Mouse (Mus musculus): ENCODE results near the gene Chd4. TPM values are rescaled to one million over a fixed set of nuclear protein-coding genes. Genes with fewer than 3 reads are reported as not detected.

The Chd4 gene
- polyA plus RNA-seq, 1 experiment from 2014 or later, result 18.2 TPM

- Histone ChIP-seq H3K36me3 (ENCODE audit: control insufficient read depth, insufficient read depth) (peaks cover 39% of the 10 kb centered on the region), H3K27ac (ENCODE audit: low read length) (peak overlapping the region; percentile 85), H3K4me2 (ENCODE audit: low read depth, low read length) (peak overlapping the region; percentile 88), H3K4me3 (ENCODE audit: low read depth, low read length) (peak overlapping the region; percentile 84), H3K27me3 (ENCODE audit: control insufficient read depth, insufficient read depth, low read depth, low read length) (no peaks in the 10 kb centered on the region), H3K4me1 (ENCODE audit: control insufficient read depth, low read depth, low read length) (peaks cover 61% of the 10 kb centered on the region), H3K9ac (ENCODE audit: low read depth, low read length) (peak overlapping the region; percentile 84), H3K9me3 (replicated peaks; ENCODE audit: control insufficient read depth, low read length) (no peaks in the 10 kb centered on the region)
- under 1% methylated on average over 36 of the region's 36 CpGs for WGBS (ENCODE audit: insufficient replicate concordance)
- peak; percentile 84 for ATAC-seq (ENCODE audit: low read depth)
These were observed 69.6 kb downstream of the Chd4 start for GRCm38 (mm10) chr6:125165328-125165891.

- peak within 1 kb of the TSS; percentile 85 for H3K27ac ChIP-seq (ENCODE audit: low read length)
- peak within 1 kb of the TSS; percentile 84 for H3K9ac ChIP-seq (ENCODE audit: low read depth, low read length)
- H3K27me3 ChIP-seq (ENCODE audit: control insufficient read depth, insufficient read depth, low read depth, low read length), result no peaks in the 10 kb centered on the region
- H3K4me2 ChIP-seq (ENCODE audit: low read depth, low read length), result peak within 1 kb of the TSS; percentile 88
- peak; percentile 67 for ATAC-seq (ENCODE audit: low read depth)
- peaks cover 47% of the 10 kb centered on the region for H3K36me3 ChIP-seq (ENCODE audit: control insufficient read depth, insufficient read depth)
- 2% methylated on average over 18 of the region's 18 CpGs for WGBS (ENCODE audit: insufficient replicate concordance)
- peaks cover 53% of the 10 kb centered on the region for H3K4me1 ChIP-seq (ENCODE audit: control insufficient read depth, low read depth, low read length)
- H3K4me3 ChIP-seq (ENCODE audit: low read depth, low read length), result peak within 1 kb of the TSS; percentile 84
- no peaks in the 10 kb centered on the region for H3K9me3 ChIP-seq (replicated peaks; ENCODE audit: control insufficient read depth, low read length)
These were observed 70.4 kb downstream of the Chd4 start, which contains the start of gene Gapdh for GRCm38 (mm10) chr6:125166051-125166751. TSS of gene Gapdh (minus strand) at chr6:125166467.

GRCm38 (mm10) chr6:125166861-125167650 is 71.3 kb downstream of the Chd4 start:
- peaks cover 52% of the 10 kb centered on the region for H3K36me3 ChIP-seq (ENCODE audit: control insufficient read depth, insufficient read depth)
- H3K9ac ChIP-seq (ENCODE audit: low read depth, low read length), result peak overlapping the region; percentile 84; the same call in 1 of the 2 replicates
- ATAC-seq (ENCODE audit: low read depth), result 0 out of 2 replicates have a peak, but pooled peaks have one; percentile 4
- peak overlapping the region; percentile 84 for H3K4me3 ChIP-seq (ENCODE audit: low read depth, low read length)
- H3K4me2 ChIP-seq (ENCODE audit: low read depth, low read length), result peak overlapping the region; percentile 88
- no peaks in the 10 kb centered on the region for H3K9me3 ChIP-seq (replicated peaks; ENCODE audit: control insufficient read depth, low read length)
- H3K4me1 ChIP-seq (ENCODE audit: control insufficient read depth, low read depth, low read length), result peaks cover 45% of the 10 kb centered on the region
- no peaks in the 10 kb centered on the region for H3K27me3 ChIP-seq (ENCODE audit: control insufficient read depth, insufficient read depth, low read depth, low read length)
- WGBS (ENCODE audit: insufficient replicate concordance), result 19% methylated on average over 10 of the region's 10 CpGs
- H3K27ac ChIP-seq (ENCODE audit: low read length), result peak overlapping the region; percentile 72

GRCm38 (mm10) chr6:125168086-125168485 is 72.3 kb downstream of the Chd4 start:
- H3K27me3 ChIP-seq (ENCODE audit: control insufficient read depth, insufficient read depth, low read depth, low read length), result no peaks in the 10 kb centered on the region
- no peak overlapping the region for H3K4me3 ChIP-seq (ENCODE audit: low read depth, low read length)
- no peaks in the 10 kb centered on the region for H3K9me3 ChIP-seq (replicated peaks; ENCODE audit: control insufficient read depth, low read length)
- no peak overlapping the region for H3K4me2 ChIP-seq (ENCODE audit: low read depth, low read length)
- no peak overlapping the region for H3K27ac ChIP-seq (ENCODE audit: low read length)
- peaks cover 44% of the 10 kb centered on the region for H3K4me1 ChIP-seq (ENCODE audit: control insufficient read depth, low read depth, low read length)
- WGBS (ENCODE audit: insufficient replicate concordance), result 89% methylated on average over 14 of the region's 14 CpGs
- H3K36me3 ChIP-seq (ENCODE audit: control insufficient read depth, insufficient read depth), result peaks cover 62% of the 10 kb centered on the region
- no peak overlapping the region for H3K9ac ChIP-seq (ENCODE audit: low read depth, low read length)
- ATAC-seq (ENCODE audit: low read depth), result no peak

GRCm38 (mm10) chr6:125170194-125170593 is 74.4 kb downstream of the Chd4 start:
- Histone ChIP-seq H3K9me3 (replicated peaks; ENCODE audit: control insufficient read depth, low read length) (no peaks in the 10 kb centered on the region), H3K4me3 (ENCODE audit: low read depth, low read length) (no peak overlapping the region), H3K27me3 (ENCODE audit: control insufficient read depth, insufficient read depth, low read depth, low read length) (no peaks in the 10 kb centered on the region), H3K27ac (ENCODE audit: low read length) (no peak overlapping the region), H3K36me3 (ENCODE audit: control insufficient read depth, insufficient read depth) (peaks cover 80% of the 10 kb centered on the region), H3K4me1 (ENCODE audit: control insufficient read depth, low read depth, low read length) (peaks cover 33% of the 10 kb centered on the region), H3K4me2 (ENCODE audit: low read depth, low read length) (no peak overlapping the region), H3K9ac (ENCODE audit: low read depth, low read length) (no peak overlapping the region)
- WGBS (ENCODE audit: insufficient replicate concordance), result 86% methylated on average over 6 of the region's 6 CpGs
- no peak for ATAC-seq (ENCODE audit: low read depth)

- Histone ChIP-seq H3K9me3 (replicated peaks; ENCODE audit: control insufficient read depth, low read length) (no peaks in the 10 kb centered on the region), H3K4me2 (ENCODE audit: low read depth, low read length) (no peak overlapping the region), H3K4me1 (ENCODE audit: control insufficient read depth, low read depth, low read length) (peaks cover 14% of the 10 kb centered on the region), H3K9ac (ENCODE audit: low read depth, low read length) (no peak overlapping the region), H3K4me3 (ENCODE audit: low read depth, low read length) (no peak overlapping the region), H3K36me3 (ENCODE audit: control insufficient read depth, insufficient read depth) (peaks cover 100% of the 10 kb centered on the region), H3K27me3 (ENCODE audit: control insufficient read depth, insufficient read depth, low read depth, low read length) (no peaks in the 10 kb centered on the region), H3K27ac (ENCODE audit: low read length) (peak overlapping the region; percentile 64)
- peak; percentile 78 for ATAC-seq (ENCODE audit: low read depth)
- 68% methylated on average over 2 of the region's 2 CpGs for WGBS (ENCODE audit: insufficient replicate concordance)
These were observed 76.7 kb downstream of the Chd4 start for GRCm38 (mm10) chr6:125172474-125172873.

- WGBS (ENCODE audit: insufficient replicate concordance), result 88% methylated on average over 7 of the region's 7 CpGs
- Histone ChIP-seq H3K9me3 (replicated peaks; ENCODE audit: control insufficient read depth, low read length) (no peaks in the 10 kb centered on the region), H3K4me3 (ENCODE audit: low read depth, low read length) (no peak overlapping the region), H3K9ac (ENCODE audit: low read depth, low read length) (no peak overlapping the region), H3K4me2 (ENCODE audit: low read depth, low read length) (no peak overlapping the region), H3K36me3 (ENCODE audit: control insufficient read depth, insufficient read depth) (peaks cover 100% of the 10 kb centered on the region), H3K4me1 (ENCODE audit: control insufficient read depth, low read depth, low read length) (peaks cover 6% of the 10 kb centered on the region; the same call in 1 of the 2 replicates), H3K27me3 (ENCODE audit: control insufficient read depth, insufficient read depth, low read depth, low read length) (no peaks in the 10 kb centered on the region), H3K27ac (ENCODE audit: low read length) (peak overlapping the region; percentile 64)
- ATAC-seq (ENCODE audit: low read depth), result no peak
These were observed 77.5 kb downstream of the Chd4 start for GRCm38 (mm10) chr6:125173256-125173655.

- Histone ChIP-seq H3K36me3 (ENCODE audit: control insufficient read depth, insufficient read depth) (peaks cover 100% of the 10 kb centered on the region), H3K9me3 (replicated peaks; ENCODE audit: control insufficient read depth, low read length) (no peaks in the 10 kb centered on the region), H3K27ac (ENCODE audit: low read length) (no peak overlapping the region), H3K4me3 (ENCODE audit: low read depth, low read length) (no peak overlapping the region), H3K4me1 (ENCODE audit: control insufficient read depth, low read depth, low read length) (peaks cover 5% of the 10 kb centered on the region; the same call in 1 of the 2 replicates), H3K4me2 (ENCODE audit: low read depth, low read length) (no peak overlapping the region), H3K9ac (ENCODE audit: low read depth, low read length) (no peak overlapping the region), H3K27me3 (ENCODE audit: control insufficient read depth, insufficient read depth, low read depth, low read length) (no peaks in the 10 kb centered on the region)
- 93% methylated on average over 5 of the region's 5 CpGs for WGBS (ENCODE audit: insufficient replicate concordance)
- no peak for ATAC-seq (ENCODE audit: low read depth)
These were observed 79.7 kb downstream of the Chd4 start for GRCm38 (mm10) chr6:125175469-125175868.

Measured in liver, embryonic 16.5 days (tissue).